Mouse (Mus musculus) cortical plate, adult 2 months (tissue): Measurements from ENCODE around the gene Trim80.
"Not testable (repeated sequence)": the region's sequence is repeated elsewhere in the genome, so short reads cannot be mapped to it uniquely, and the experiment has no call there.

Source experiments
- CTCF ChIP-seq: fragments of 200-500 bp; IDR thresholded peaks from 2 replicates; pipeline ENCODE4 v1.5.1; 2011; ENCODE audit warnings: mild to moderate bottlenecking, control low read depth, low read length; ENCODE audit not compliant: insufficient read depth; ENCODE audit errors: extremely low read depth
- POLR2A ChIP-seq: fragments of 200-500 bp; IDR thresholded peaks from 2 replicates; pipeline ENCODE4 v1.6.1; 2011; ENCODE audit warnings: mild to moderate bottlenecking, low read length, control low read depth; ENCODE audit not compliant: insufficient read depth; ENCODE audit errors: extremely low read depth

- not testable (repeated sequence) for TF ChIP-seq POLR2A, CTCF
Observed at GRCm38 (mm10) chr11:115476630-115477029, 36.3 kb downstream of the Trim80 start.
